ENCODE assay signal across 31 mouse cellular contexts in genomic region chr2:148357145-148357544, GRCm38 (mm10). TPM values are rescaled to one million over a fixed set of nuclear protein-coding genes. Genes with fewer than 3 reads are reported as not detected.
"Had no signal": no experiment of that assay in that cellular context is flagged by ENCODE, and none has a peak within 500 bp of the region (broad histone marks: within the 10 kb centered on the region; RNA-seq: fewer than 3 reads in every experiment).

No protein-coding gene starts in this region.

- H3K27me3 ChIP-seq: embryonic facial prominence, embryonic 12.5 days; embryonic facial prominence, embryonic 13.5 days; embryonic facial prominence, embryonic 15.5 days; forebrain, embryonic 12.5 days; forebrain, embryonic 13.5 days; forebrain, embryonic 15.5 days had no signal

- H3K4me2 ChIP-seq: embryonic facial prominence, embryonic 12.5 days; embryonic facial prominence, embryonic 13.5 days; embryonic facial prominence, embryonic 15.5 days; forebrain, embryonic 12.5 days; forebrain, embryonic 13.5 days; forebrain, embryonic 15.5 days had no signal

- H3K9me3 ChIP-seq: embryonic facial prominence, embryonic 10.5 days; embryonic facial prominence, embryonic 12.5 days; embryonic facial prominence, embryonic 13.5 days; embryonic facial prominence, embryonic 15.5 days; forebrain, embryonic 10.5 days; forebrain, embryonic 12.5 days; forebrain, embryonic 13.5 days; forebrain, embryonic 15.5 days; heart, embryonic 10.5 days had no signal

- H3K36me3 ChIP-seq: embryonic facial prominence, embryonic 10.5 days; embryonic facial prominence, embryonic 12.5 days; embryonic facial prominence, embryonic 13.5 days; embryonic facial prominence, embryonic 15.5 days; forebrain, embryonic 10.5 days; forebrain, embryonic 12.5 days; forebrain, embryonic 15.5 days; heart, embryonic 10.5 days had no signal

- ATAC-seq: forebrain, embryonic 13.5 days; forebrain, embryonic 14.5 days; forebrain, embryonic 15.5 days; forebrain, embryonic 16.5 days; forebrain, postnatal 0 days had no signal

- H3K9ac ChIP-seq: embryonic facial prominence, embryonic 12.5 days; embryonic facial prominence, embryonic 13.5 days; embryonic facial prominence, embryonic 15.5 days; forebrain, embryonic 12.5 days; forebrain, embryonic 13.5 days; forebrain, embryonic 15.5 days; forebrain, postnatal 0 days had no signal

- DNase-seq: cerebellum, adult 2 months; cerebellum, adult 8-10 months; cerebellum, adult 9-10 months; cerebellum, adult 9-11 months; cerebellum, postnatal 10 days; cerebellum, postnatal 14 days; cerebellum, postnatal 25 days; cerebellum, postnatal 36 days; embryo, embryonic 11 days; forebrain, postnatal 0 days; gastrocnemius, adult 2 months; gastrocnemius, postnatal 10 days; gastrocnemius, postnatal 14 days; gastrocnemius, postnatal 25 days; gastrocnemius, postnatal 36 days; heart, adult 18-20 months had no signal

- H3K4me3 ChIP-seq: embryonic facial prominence, embryonic 10.5 days; embryonic facial prominence, embryonic 12.5 days; embryonic facial prominence, embryonic 13.5 days; embryonic facial prominence, embryonic 15.5 days; erythroblast, embryonic 14.5 days; forebrain, embryonic 10.5 days; forebrain, embryonic 12.5 days; forebrain, embryonic 13.5 days; forebrain, embryonic 15.5 days; gastrocnemius, adult 2 months; heart, embryonic 10.5 days had no signal

- H3K4me1 ChIP-seq: embryonic facial prominence, embryonic 10.5 days; embryonic facial prominence, embryonic 12.5 days; embryonic facial prominence, embryonic 13.5 days; embryonic facial prominence, embryonic 15.5 days; forebrain, embryonic 10.5 days; forebrain, embryonic 12.5 days; forebrain, embryonic 13.5 days; forebrain, embryonic 15.5 days; heart, embryonic 10.5 days had no signal

- H3K27ac ChIP-seq: embryonic facial prominence, embryonic 10.5 days; embryonic facial prominence, embryonic 12.5 days; embryonic facial prominence, embryonic 13.5 days; embryonic facial prominence, embryonic 15.5 days; forebrain, embryonic 10.5 days; forebrain, embryonic 12.5 days; forebrain, embryonic 13.5 days; forebrain, embryonic 15.5 days; gastrocnemius, adult 2 months; heart, embryonic 10.5 days had no signal

RNA-seq across cellular contexts. Expression of gene Sstr4, which starts 38.0 kb away (rescaled TPM):
- total RNA-seq: common myeloid progenitor, adult 5-6 weeks; gastrocnemius, adult 18-20 months; granulocyte monocyte progenitor cell, adult 5-6 weeks had no signal
- polyA plus RNA-seq: erythroblast, embryonic 14.5 days had no signal

RNA-seq across cellular contexts. Expression of gene Thbd, which starts 50.8 kb away (rescaled TPM):
- polyA plus RNA-seq: erythroblast, embryonic 14.5 days had no signal
